Mouse (Mus musculus) kidney, postnatal 25 days (tissue): ENCODE data around the gene Tmub2.

Experiments
- DNase-seq, 2 experiments: peaks; one replicate each; pipeline ENCODE4 v3.0.0; 2021; ENCODE audit warnings: mixed read lengths in 2 of 2

Tmub2 gene

GRCm38 (mm10) chr11:102308979-102309378, 24.2 kb downstream of the Tmub2 start:
- DNase-seq = peak; percentile 96 to 98

GRCm38 (mm10) chr11:102309821-102310617, 25.3 kb downstream of the Tmub2 start:
- peak in 1 of 2 experiments; percentile 57 for DNase-seq

GRCm38 (mm10) chr11:102310768-102311695, 26.3 kb downstream of the Tmub2 start:
- peak; percentile 9 to 72 for DNase-seq

- peak in 1 of 2 experiments; percentile 21 for DNase-seq
These were observed 27.2 kb downstream of the Tmub2 start for GRCm38 (mm10) chr11:102311966-102312365.

GRCm38 (mm10) chr11:102312586-102312985, 27.9 kb downstream of the Tmub2 start:
- DNase-seq = no peak

GRCm38 (mm10) chr11:102314321-102314720, 29.6 kb downstream of the Tmub2 start:
- DNase-seq = no peak

- DNase-seq = peak in 1 of 2 experiments; percentile 60
These were observed 31.2 kb downstream of the Tmub2 start for GRCm38 (mm10) chr11:102315690-102316571.

GRCm38 (mm10) chr11:102316572-102317297, 32.0 kb downstream of the Tmub2 start:
- DNase-seq = peak; percentile 90 to 95

- no peak for DNase-seq
These were observed 32.7 kb downstream of the Tmub2 start for GRCm38 (mm10) chr11:102317298-102317900.

- DNase-seq = peak; percentile 83 to 94
These were observed 33.3 kb downstream of the Tmub2 start for GRCm38 (mm10) chr11:102317901-102318575.

GRCm38 (mm10) chr11:102318576-102319409, 34.1 kb downstream of the Tmub2 start:
- peak; percentile 56 to 78 for DNase-seq

- peak; percentile 81 to 93 for DNase-seq
These were observed 34.7 kb downstream of the Tmub2 start, which contains the start of gene Ubtf for GRCm38 (mm10) chr11:102319410-102319792. Ubtf (minus strand) TSS chr11:102319742.

- peak; percentile 89 to 95 for DNase-seq
These were observed 35.4 kb downstream of the Tmub2 start for GRCm38 (mm10) chr11:102319941-102320685.

- DNase-seq = peak; percentile 70 to 82
These were observed 35.9 kb downstream of the Tmub2 start for GRCm38 (mm10) chr11:102320686-102321005.

GRCm38 (mm10) chr11:102321931-102322330, 37.2 kb downstream of the Tmub2 start:
- DNase-seq = no peak

GRCm38 (mm10) chr11:102323516-102323915, 38.8 kb downstream of the Tmub2 start:
- no peak for DNase-seq

- DNase-seq = no peak
These were observed 42.5 kb downstream of the Tmub2 start for GRCm38 (mm10) chr11:102327250-102327649.

- DNase-seq = no peak
These were observed 43.1 kb downstream of the Tmub2 start for GRCm38 (mm10) chr11:102327839-102328238.

GRCm38 (mm10) chr11:102329518-102329917, 44.8 kb downstream of the Tmub2 start:
- DNase-seq = no peak
